Mouse (Mus musculus) heart, embryonic 14.5 days (tissue): Measurements from ENCODE around the gene Psmd14. TPM values are rescaled to one million over a fixed set of nuclear protein-coding genes. Genes with fewer than 3 reads are reported as not detected.

ENCODE experiments used
- ATAC-seq: fragments of 200-750 bp; cut with Nextera tagmentation; 2 replicates; pipeline ENCODE4 v1.8.0; 2017; ENCODE audit warnings: low read depth, moderate TSS enrichment; ENCODE audit not compliant: insufficient number of reproducible peaks, insufficient read depth, low FRiP score
- H3K27ac ChIP-seq, 2 experiments: fragments of 200-500 bp in 1 of 2; fragments of 300-500 bp in 1 of 2; sonication (generic) in 1 of 2; replicated peaks in 1 of 2; 2 replicates each; pipeline ENCODE4 v1.5.1; 2012 to 2014; ENCODE audit warnings: low read depth in 2 of 2, low read length in 2 of 2, control low read depth in 1 of 2, mild to moderate bottlenecking in 1 of 2, mixed read lengths in 1 of 2; ENCODE audit not compliant: control insufficient read depth in 1 of 2, insufficient read depth in 1 of 2
- H3K27me3 ChIP-seq: fragments of 300-500 bp; sonication (generic); 2 replicates; pipeline ENCODE4 v1.6.1; 2014; ENCODE audit warnings: mild to moderate bottlenecking, low read length, control low read depth; ENCODE audit not compliant: control insufficient read depth, insufficient read depth
- H3K36me3 ChIP-seq: fragments of 300-500 bp; sonication (generic); 2 replicates; pipeline ENCODE4 v1.6.1; 2014; ENCODE audit warnings: mild to moderate bottlenecking, control low read depth, low read length, mixed read lengths; ENCODE audit not compliant: control insufficient read depth, insufficient read depth
- H3K4me1 ChIP-seq, 2 experiments: fragments of 200-500 bp in 1 of 2; fragments of 300-500 bp in 1 of 2; sonication (generic) in 1 of 2; 2 replicates each; pipeline ENCODE4 v1.6.1; 2012 to 2014; ENCODE audit warnings: low read length in 2 of 2, control low read depth in 1 of 2, mixed read lengths in 1 of 2; ENCODE audit not compliant: control insufficient read depth in 2 of 2, insufficient read depth in 2 of 2
- H3K4me2 ChIP-seq: fragments of 300-500 bp; sonication (generic); 2 replicates; pipeline ENCODE4 v1.6.1; 2014; ENCODE audit warnings: mild to moderate bottlenecking, low read length
- H3K4me3 ChIP-seq, 2 experiments: fragments of 200-500 bp in 1 of 2; fragments of 300-500 bp in 1 of 2; sonication (generic) in 1 of 2; 2 replicates each; pipeline ENCODE4 v1.5.1; 2012 to 2014; ENCODE audit warnings: low read length in 2 of 2, mild to moderate bottlenecking in 2 of 2, control low read depth in 1 of 2, low read depth in 1 of 2, moderate library complexity in 1 of 2; ENCODE audit not compliant: control insufficient read depth in 1 of 2, insufficient read depth in 1 of 2
- H3K9ac ChIP-seq: fragments of 300-500 bp; sonication (generic); 2 replicates; pipeline ENCODE4 v1.6.1; 2014; ENCODE audit warnings: mild to moderate bottlenecking, low read length
- H3K9me3 ChIP-seq: fragments of 300-500 bp; sonication (generic); 2 replicates; pipeline ENCODE4 v1.6.1; 2016; ENCODE audit warnings: low read length, control low read depth; ENCODE audit not compliant: control insufficient read depth
- WGBS: fragments of 180-500 bp; shearing (Covaris S2); extraction: QIAGEN DNeasy Blood & Tissue Kit; methylation state at CpG from one replicate; pipeline ENCODE4 v1.1.7; 2014; 5-methylcytosine and 5-hydroxymethylcytosine counted together
- microRNA-seq: library from miRNA; unstranded; fragments of <30 nt; microRNA quantifications from one replicate; pipeline ENCODE4, GENCODE M21; 2016
- polyA plus RNA-seq: library from polyadenylated mRNA; unstranded; fragments of >200 nt; fragmentation: Nextera tagmentation; extraction: Ambion mirVana; gene quantifications from 2 replicates; pipeline ENCODE4 v1.2.1, GENCODE M21; 2014

Psmd14 gene
- polyA plus RNA-seq, 1 experiment from 2014 or later, result 134 TPM

DNA sequence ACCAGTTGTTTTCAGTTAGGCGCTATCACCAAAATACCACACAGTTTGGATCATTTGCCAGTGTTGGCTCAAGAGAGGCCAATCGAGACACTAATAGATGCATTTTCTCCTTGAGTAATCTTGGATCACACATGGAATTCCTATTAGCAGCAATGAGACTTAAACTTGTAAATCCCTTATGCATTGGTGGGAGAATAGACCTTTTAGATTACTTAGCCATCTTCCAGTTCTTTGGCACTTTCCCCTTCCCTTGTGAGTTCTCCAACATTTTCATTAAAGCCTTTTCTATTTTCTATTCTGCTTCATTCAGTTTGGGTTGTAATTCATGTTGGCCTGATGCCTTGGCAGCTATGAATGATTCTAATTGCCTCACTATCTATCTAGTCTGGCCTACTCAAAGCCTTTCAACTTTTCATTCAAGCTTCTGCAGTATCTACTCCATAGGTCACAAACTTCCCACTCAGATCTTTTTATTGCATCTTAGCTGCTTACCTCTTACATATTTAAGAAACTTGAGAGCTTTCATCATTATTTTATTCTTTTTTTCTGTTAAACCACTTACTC, 125.8 kb downstream of the Psmd14 start:
- no peak for ATAC-seq
- WGBS, result 76% methylated on average over 2 of the region's 2 CpGs

More for the DNA sequence above, 125.8 kb downstream of the Psmd14 start:
- Histone ChIP-seq H3K27ac (no peak overlapping the region), H3K4me1 (no peaks in the 10 kb centered on the region), H3K9ac (no peak overlapping the region), H3K4me3 (no peak overlapping the region), H3K36me3 (no peaks in the 10 kb centered on the region), H3K27me3 (no peaks in the 10 kb centered on the region), H3K9me3 (no peaks in the 10 kb centered on the region), H3K4me2 (no peak overlapping the region)

Small RNA genes lying within 50 kb of the gene (microRNA-seq; reads per million reads assigned to microRNA genes)
- not detected for gene Gm22403

Other genes starting within 250 kb of the Psmd14 start
- gene Tank, start 133.1 kb upstream of the Psmd14 start, polyA plus RNA-seq, result 26.1 and 26.3 TPM in 2 replicates
- gene Tbr1, start 91.2 kb downstream of the Psmd14 start, polyA plus RNA-seq, result not detected in 2 replicates